Mouse (Mus musculus) stomach, postnatal 0 days (tissue): ENCODE data around the gene Gm11992.

Experiments
- CTCF ChIP-seq: IDR thresholded peaks from 2 replicates; pipeline ENCODE4 v1.5.1; 2016; ENCODE audit warnings: antibody characterized with exemption, low read depth, mild to moderate bottlenecking, moderate library complexity
- EP300 ChIP-seq: optimal IDR thresholded peaks from 2 replicates; pipeline ENCODE3; 2016; ENCODE audit warnings: antibody characterized with exemption

DNA sequence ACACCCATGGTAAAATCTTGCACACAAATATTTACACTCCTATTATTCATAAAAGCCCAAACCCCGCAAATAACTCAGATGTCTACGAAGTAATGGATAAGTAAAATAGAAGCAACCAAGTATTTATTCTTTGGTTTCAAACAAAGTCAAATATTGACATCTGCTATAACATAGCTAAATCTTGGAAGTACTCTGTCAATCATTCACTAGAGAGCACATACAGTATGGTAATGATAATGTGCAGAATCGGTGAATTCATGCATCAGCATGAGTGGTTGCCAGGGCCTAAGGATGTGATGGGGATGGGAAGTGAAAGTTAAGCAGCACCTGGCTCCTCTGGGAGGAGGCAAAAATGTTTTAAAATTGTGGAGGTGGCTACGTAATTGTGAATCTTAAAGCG, 28.2 kb upstream of the Gm11992 start:
- TF ChIP-seq CTCF: no peak
- TF ChIP-seq EP300: no peak
